Mouse (Mus musculus): ENCODE measurements around the gene Slc25a22. TPM values are rescaled to one million over a fixed set of nuclear protein-coding genes. Genes with fewer than 3 reads are reported as not detected.

Slc25a22 gene
- polyA plus RNA-seq, 1 experiment from 2014 or later, result 71.3 TPM

- H3K4me2 ChIP-seq, result peak overlapping the region; percentile 75
- H3K27ac ChIP-seq, result peak overlapping the region; percentile 85
- H3K4me1 ChIP-seq (replicated peaks), result peaks cover 56% of the 10 kb centered on the region
- peaks cover 55% of the 10 kb centered on the region for H3K36me3 ChIP-seq
- H3K9ac ChIP-seq, result peak overlapping the region; percentile 87
- H3K9me3 ChIP-seq, result no peaks in the 10 kb centered on the region
- H3K27me3 ChIP-seq, result no peaks in the 10 kb centered on the region
- ATAC-seq (ENCODE audit: low FRiP score), result 0 out of 2 replicates have a peak, but pooled peaks have one; percentile 3
- peak overlapping the region; percentile 51 for H3K4me3 ChIP-seq
- WGBS, result 64% methylated on average over 9 of the region's 9 CpGs
These were observed 7.7 kb downstream of the Slc25a22 start for GRCm38 (mm10) chr7:141429840-141430584.

GRCm38 (mm10) chr7:141429310-141429709 is 8.4 kb downstream of the Slc25a22 start, which contains the start of gene Cend1:
Gene Cend1, minus strand, starts transcription at chr7:141429491.
- peak within 1 kb of the TSS; percentile 51 for H3K4me3 ChIP-seq
- H3K9ac ChIP-seq, result peak within 1 kb of the TSS; percentile 87
- ATAC-seq (ENCODE audit: low FRiP score), result peak; percentile 81
- H3K27me3 ChIP-seq, result no peaks in the 10 kb centered on the region
- H3K36me3 ChIP-seq, result peaks cover 55% of the 10 kb centered on the region
- H3K4me1 ChIP-seq (replicated peaks), result peaks cover 49% of the 10 kb centered on the region
- 2% methylated on average over 19 of the region's 19 CpGs for WGBS
- H3K4me2 ChIP-seq, result peak within 1 kb of the TSS; percentile 75
- peak within 1 kb of the TSS; percentile 85 for H3K27ac ChIP-seq
- no peaks in the 10 kb centered on the region for H3K9me3 ChIP-seq

GRCm38 (mm10) chr7:141428701-141429100 is 9.0 kb downstream of the Slc25a22 start:
- ATAC-seq (ENCODE audit: low FRiP score), result no peak
- WGBS, result 56% methylated on average over 5 of the region's 5 CpGs
- H3K4me3 ChIP-seq, result peak overlapping the region; percentile 51
- no peaks in the 10 kb centered on the region for H3K9me3 ChIP-seq
- no peaks in the 10 kb centered on the region for H3K27me3 ChIP-seq
- peak overlapping the region; percentile 87 for H3K9ac ChIP-seq
- H3K4me1 ChIP-seq (replicated peaks), result peaks cover 43% of the 10 kb centered on the region
- H3K4me2 ChIP-seq, result peak overlapping the region; percentile 75
- peaks cover 53% of the 10 kb centered on the region for H3K36me3 ChIP-seq
- peak overlapping the region; percentile 85 for H3K27ac ChIP-seq

DNA sequence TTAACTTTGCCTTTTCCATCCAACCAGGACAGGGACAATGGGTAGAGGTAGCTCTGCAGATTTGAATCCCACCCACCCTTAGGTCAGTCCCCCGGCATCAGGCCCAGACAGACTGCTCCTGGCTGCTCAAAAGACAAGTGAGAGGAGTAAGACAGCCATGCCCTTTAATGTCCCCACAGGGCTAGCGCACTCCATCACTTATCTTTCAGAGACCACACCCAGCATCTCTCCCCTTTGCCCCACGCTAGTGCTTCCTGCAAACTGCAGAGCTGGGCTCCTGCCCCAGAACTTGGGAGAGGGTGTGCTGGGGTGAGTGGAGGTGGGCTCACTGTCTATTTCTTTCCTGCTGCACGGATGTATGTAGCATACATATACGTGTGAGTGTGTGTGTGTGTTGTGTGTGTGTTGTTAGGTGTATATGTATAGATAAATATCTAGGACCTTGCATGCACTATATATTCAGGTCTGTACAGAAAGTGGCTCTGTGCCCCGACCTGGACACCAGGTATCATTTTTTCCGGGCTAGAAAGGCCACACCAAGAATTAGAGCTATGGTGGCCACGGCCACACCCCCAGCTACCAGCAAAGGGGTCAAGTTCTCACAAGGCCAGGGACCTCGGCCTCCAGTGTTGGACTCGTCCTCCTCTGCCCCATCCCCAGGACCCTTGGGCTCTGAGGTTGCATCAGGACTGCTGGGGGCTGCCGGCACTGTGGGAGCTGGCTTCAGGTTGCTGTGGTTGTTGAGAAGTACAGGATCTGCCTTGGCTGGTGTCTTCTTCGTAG is 10.6 kb downstream of the Slc25a22 start:
- H3K4me2 ChIP-seq, result no peak overlapping the region
- H3K27ac ChIP-seq, result no peak overlapping the region
- no peak overlapping the region for H3K4me3 ChIP-seq
- peak overlapping the region; percentile 39; the same call in 1 of the 2 replicates for H3K9ac ChIP-seq
- ATAC-seq (ENCODE audit: low FRiP score), result no peak
- H3K9me3 ChIP-seq, result no peaks in the 10 kb centered on the region
- WGBS, result 90% methylated on average over 12 of the region's 12 CpGs
- H3K27me3 ChIP-seq, result no peaks in the 10 kb centered on the region
- peaks cover 28% of the 10 kb centered on the region for H3K4me1 ChIP-seq (replicated peaks)
- peaks cover 38% of the 10 kb centered on the region for H3K36me3 ChIP-seq

- no peak for ATAC-seq (ENCODE audit: low FRiP score)
- peaks cover 16% of the 10 kb centered on the region for H3K36me3 ChIP-seq
These were observed 13.9 kb downstream of the Slc25a22 start for GRCm38 (mm10) chr7:141423811-141424210.

GRCm38 (mm10) chr7:141420030-141420702 is 17.5 kb downstream of the Slc25a22 start:
- Histone ChIP-seq H3K4me3 (no peak overlapping the region), H3K9ac (no peak overlapping the region), H3K27me3 (0 out of 2 replicates have a peak, but pooled peaks cover 6% of the 10 kb centered on the region), H3K36me3 (no peaks in the 10 kb centered on the region), H3K4me2 (no peak overlapping the region), H3K27ac (no peak overlapping the region), H3K4me1 (replicated peaks) (no peaks in the 10 kb centered on the region), H3K9me3 (no peaks in the 10 kb centered on the region)
- 86% methylated on average over 9 of the region's 9 CpGs for WGBS
- no peak for ATAC-seq (ENCODE audit: low FRiP score)

More at GRCm38 (mm10) chr7:141423811-141424210, 13.9 kb downstream of the Slc25a22 start:
- no peaks in the 10 kb centered on the region for H3K9me3 ChIP-seq
- H3K27ac ChIP-seq, result no peak overlapping the region
- H3K27me3 ChIP-seq, result 0 out of 2 replicates have a peak, but pooled peaks cover 2% of the 10 kb centered on the region
- peaks cover 9% of the 10 kb centered on the region for H3K4me1 ChIP-seq (replicated peaks)
- H3K9ac ChIP-seq, result no peak overlapping the region
- 76% methylated on average over 4 of the region's 4 CpGs for WGBS
- H3K4me2 ChIP-seq, result no peak overlapping the region
- H3K4me3 ChIP-seq, result no peak overlapping the region

- no peak for ATAC-seq (ENCODE audit: low FRiP score)
- H3K4me1 ChIP-seq (replicated peaks), result peaks cover 4% of the 10 kb centered on the region; the same call in 1 of the 2 replicates
- H3K4me2 ChIP-seq, result no peak overlapping the region
- WGBS, result 73% methylated on average over 7 of the region's 7 CpGs
- no peak overlapping the region for H3K27ac ChIP-seq
- H3K9me3 ChIP-seq, result no peaks in the 10 kb centered on the region
- H3K9ac ChIP-seq, result no peak overlapping the region
- no peak overlapping the region for H3K4me3 ChIP-seq
- H3K27me3 ChIP-seq, result 0 out of 2 replicates have a peak, but pooled peaks cover 6% of the 10 kb centered on the region
- H3K36me3 ChIP-seq, result no peaks in the 10 kb centered on the region
These were observed 18.7 kb downstream of the Slc25a22 start for GRCm38 (mm10) chr7:141418970-141419369.

GRCm38 (mm10) chr7:141417731-141418681 is 19.7 kb downstream of the Slc25a22 start:
- H3K4me3 ChIP-seq, result no peak overlapping the region
- H3K27me3 ChIP-seq, result 0 out of 2 replicates have a peak, but pooled peaks cover 6% of the 10 kb centered on the region
- no peak for ATAC-seq (ENCODE audit: low FRiP score)
- H3K9me3 ChIP-seq, result no peaks in the 10 kb centered on the region
- no peaks in the 10 kb centered on the region for H3K36me3 ChIP-seq
- H3K4me2 ChIP-seq, result no peak overlapping the region
- H3K4me1 ChIP-seq (replicated peaks), result peaks cover 10% of the 10 kb centered on the region
- no peak overlapping the region for H3K27ac ChIP-seq
- WGBS, result 76% methylated on average over 8 of the region's 8 CpGs
- H3K9ac ChIP-seq, result no peak overlapping the region

- ATAC-seq (ENCODE audit: low FRiP score), result no peak
- Histone ChIP-seq H3K4me3 (no peak overlapping the region), H3K27me3 (0 out of 2 replicates have a peak, but pooled peaks cover 6% of the 10 kb centered on the region), H3K4me1 (replicated peaks) (peaks cover 21% of the 10 kb centered on the region), H3K36me3 (no peaks in the 10 kb centered on the region), H3K9ac (no peak overlapping the region), H3K4me2 (no peak overlapping the region), H3K27ac (no peak overlapping the region), H3K9me3 (no peaks in the 10 kb centered on the region)
- 82% methylated on average over 6 of the region's 6 CpGs for WGBS
These were observed 21.4 kb downstream of the Slc25a22 start for GRCm38 (mm10) chr7:141416144-141416841.

DNA sequence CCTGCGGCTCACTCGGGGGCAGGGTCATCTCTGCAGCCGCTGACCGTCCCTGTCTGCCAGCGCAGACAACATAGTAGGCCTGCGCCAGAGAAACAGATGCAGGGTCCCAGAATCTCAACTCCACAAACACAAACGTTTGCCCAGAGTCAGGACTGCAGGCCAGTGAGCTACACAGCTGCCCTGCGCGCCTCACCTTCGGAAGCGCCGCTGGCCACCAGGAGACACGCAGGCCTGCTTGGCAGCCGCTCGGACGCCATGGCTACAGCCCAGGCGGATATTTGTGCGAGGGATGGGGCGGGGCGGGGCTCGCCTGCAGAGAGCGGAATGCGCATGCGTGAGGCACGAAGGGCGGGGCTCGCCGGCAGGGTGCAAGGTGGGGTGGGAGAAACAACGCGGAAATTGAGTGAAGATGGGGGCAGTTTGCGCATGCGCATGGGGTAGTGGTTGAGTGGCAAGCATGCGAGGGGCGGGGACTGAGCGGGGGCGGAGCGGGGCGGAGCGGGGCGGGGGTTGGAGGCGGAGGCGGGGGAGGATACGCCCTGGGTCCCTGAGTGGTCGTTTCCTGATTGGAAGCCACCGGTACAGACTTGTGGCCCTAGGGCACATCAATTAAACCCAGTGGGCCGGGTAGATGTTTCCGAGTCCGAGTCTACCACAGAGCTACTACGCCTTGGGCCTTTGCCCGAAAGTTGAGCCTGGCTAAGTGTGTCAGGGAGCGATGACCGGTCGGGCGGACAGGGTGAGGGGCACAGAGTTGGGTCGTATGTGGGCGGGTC is 23.7 kb downstream of the Slc25a22 start, which contains the start of gene Gatd1:
Gene Gatd1, minus strand, starts transcription at position 328 of the 776 bp plus-strand sequence.
- Histone ChIP-seq H3K9me3 (no peaks in the 10 kb centered on the region), H3K36me3 (peaks cover 20% of the 10 kb centered on the region), H3K27ac (peak within 1 kb of the TSS; percentile 93), H3K4me1 (replicated peaks) (peaks cover 27% of the 10 kb centered on the region), H3K9ac (peak within 1 kb of the TSS; percentile 94), H3K4me2 (peak within 1 kb of the TSS; percentile 92), H3K27me3 (0 out of 2 replicates have a peak, but pooled peaks cover 6% of the 10 kb centered on the region), H3K4me3 (peak within 1 kb of the TSS; percentile 64)
- ATAC-seq (ENCODE audit: low FRiP score), result peak; percentile 88
- WGBS, result under 1% methylated on average over 55 of the region's 56 CpGs

All from hindbrain, embryonic 13.5 days (tissue).